Mouse (Mus musculus) megakaryocyte, embryonic 14.5 days (primary cell): Measurements from ENCODE around the gene Gli2.

ENCODE experiments used
- FLI1 ChIP-seq: IDR thresholded peaks from 2 replicates; pipeline ENCODE4 v1.6.1; 2012; ENCODE audit warnings: low read length, inconsistent platforms, mixed read lengths
- GATA1 ChIP-seq: IDR thresholded peaks from 3 replicates; pipeline ENCODE4 v1.6.1; 2012; ENCODE audit warnings: mixed read lengths, low read length, inconsistent platforms, borderline replicate concordance

- TF ChIP-seq GATA1: no peak
- no peak for TF ChIP-seq FLI1
These were observed 140.5 kb downstream of the Gli2 start for GRCm38 (mm10) chr1:118912929-118913328.
